Mouse (Mus musculus): ENCODE data around the gene Son.

GRCm38 (mm10) chr16:91645995-91646602 lies 1.2 kb upstream of the Son start:
- TF ChIP-seq GATA1 (IDR thresholded peaks at IDR 0.05; ENCODE audit: borderline replicate concordance, low read length) (no peak), FLI1 (IDR thresholded peaks at IDR 0.05; ENCODE audit: low read length) (no peak)
